Mouse (Mus musculus): ENCODE results near the gene Upk3b.

DNA sequence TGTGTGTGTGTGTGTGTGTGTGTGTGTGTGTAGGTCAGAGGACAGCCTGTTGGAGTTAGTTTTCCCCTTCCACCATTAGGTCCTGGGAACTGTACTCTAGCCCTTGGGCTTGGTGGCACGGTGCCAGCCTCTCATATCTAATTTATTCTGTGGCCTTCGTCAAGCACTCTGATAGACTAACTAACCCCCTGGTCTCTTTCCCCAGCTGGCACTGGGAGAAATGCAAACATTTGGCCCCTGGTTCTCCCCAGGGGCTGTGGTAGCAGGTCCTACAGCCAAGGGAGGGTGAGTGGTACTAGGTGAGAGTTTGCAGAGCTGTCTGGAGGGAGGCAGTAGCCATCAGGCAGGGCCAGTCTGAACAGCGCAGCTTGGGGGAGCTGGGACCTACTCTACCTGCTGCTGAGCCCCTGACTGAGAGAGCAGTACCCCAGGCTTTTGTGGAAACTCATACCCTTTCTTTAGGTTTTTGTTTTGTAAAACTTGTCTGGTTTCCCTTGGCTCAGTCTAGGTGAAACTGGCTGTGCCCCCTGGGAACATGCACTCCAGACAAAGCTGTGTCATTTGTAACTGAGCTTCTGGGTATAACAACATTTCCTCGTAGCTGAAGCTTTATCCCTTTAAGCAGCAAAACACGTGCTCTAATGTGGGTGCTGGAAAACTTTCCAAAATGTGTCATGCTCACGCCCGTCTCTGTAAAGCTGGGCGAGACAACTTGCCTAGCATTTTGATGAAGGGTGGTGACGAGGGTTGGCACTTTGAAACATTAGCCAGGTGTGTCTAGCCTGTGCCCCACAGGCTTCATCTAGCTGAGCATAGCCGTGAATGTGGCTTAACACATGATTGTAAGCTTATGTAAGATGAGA, 22.1 kb upstream of the Upk3b start:
- TF ChIP-seq CTCF (IDR thresholded peaks at IDR 0.05; ENCODE audit: control insufficient read depth, insufficient read depth, low read length) (no peak), POLR2A (IDR thresholded peaks at IDR 0.05; ENCODE audit: borderline replicate concordance, control insufficient read depth, low read depth, low read length) (no peak)

All from bone marrow, adult 2 months (tissue).